Mouse (Mus musculus): Measurements from ENCODE around the gene Lbx1.

Lbx1 gene

DNA sequence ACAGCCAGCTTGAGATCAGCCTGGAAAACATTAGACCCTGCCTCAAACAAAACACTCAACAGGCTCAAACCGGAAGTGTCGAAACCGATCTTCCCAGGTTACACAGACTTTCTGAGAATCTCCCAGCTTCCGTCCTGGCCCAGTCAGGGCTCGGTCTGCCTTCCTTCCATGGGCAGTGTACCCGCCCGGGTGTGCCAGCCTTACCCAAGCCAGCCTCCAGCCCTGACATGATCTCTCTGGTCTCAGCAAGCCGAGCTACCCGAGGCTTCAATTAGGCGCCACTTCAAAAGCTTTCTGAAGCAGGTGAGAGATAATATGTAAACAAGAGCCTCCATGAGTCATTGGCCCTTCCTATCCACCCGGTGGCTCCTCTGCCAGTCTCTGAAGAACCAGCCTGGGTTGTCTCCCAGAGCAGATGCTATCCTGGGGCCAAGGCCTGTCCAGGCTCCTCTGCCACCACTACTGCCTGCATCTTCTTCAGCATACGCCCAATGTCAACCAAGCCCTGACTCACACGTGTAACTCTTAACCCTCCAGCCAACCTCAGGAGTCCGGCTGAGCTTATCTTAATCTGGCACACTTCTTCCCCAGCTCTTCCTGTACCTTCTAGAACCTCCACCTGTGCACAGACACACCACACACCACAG lies 25.7 kb downstream of the Lbx1 start:
- no peak for DNase-seq (ENCODE audit: low spot score)

DNA sequence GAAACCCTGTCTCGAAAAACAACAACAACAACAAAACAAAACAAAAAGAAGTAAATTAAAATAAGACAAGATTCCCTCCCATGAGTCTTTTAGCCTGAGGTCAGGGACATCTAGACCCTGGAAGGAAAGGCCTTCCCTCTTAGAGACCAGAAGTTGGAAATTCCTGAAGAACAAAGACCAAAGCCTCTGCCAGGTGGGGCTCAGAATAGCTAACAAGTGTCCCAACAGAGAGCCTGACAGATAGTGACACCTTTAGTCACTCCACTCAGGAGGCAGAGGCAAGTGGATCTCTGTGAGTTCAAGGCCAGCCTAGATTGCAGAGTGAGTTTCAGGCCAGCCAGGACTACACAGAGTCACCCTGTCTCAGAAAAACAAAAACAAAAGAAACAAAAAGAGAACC lies 26.4 kb downstream of the Lbx1 start:
- DNase-seq (ENCODE audit: low spot score) = no peak

DNA sequence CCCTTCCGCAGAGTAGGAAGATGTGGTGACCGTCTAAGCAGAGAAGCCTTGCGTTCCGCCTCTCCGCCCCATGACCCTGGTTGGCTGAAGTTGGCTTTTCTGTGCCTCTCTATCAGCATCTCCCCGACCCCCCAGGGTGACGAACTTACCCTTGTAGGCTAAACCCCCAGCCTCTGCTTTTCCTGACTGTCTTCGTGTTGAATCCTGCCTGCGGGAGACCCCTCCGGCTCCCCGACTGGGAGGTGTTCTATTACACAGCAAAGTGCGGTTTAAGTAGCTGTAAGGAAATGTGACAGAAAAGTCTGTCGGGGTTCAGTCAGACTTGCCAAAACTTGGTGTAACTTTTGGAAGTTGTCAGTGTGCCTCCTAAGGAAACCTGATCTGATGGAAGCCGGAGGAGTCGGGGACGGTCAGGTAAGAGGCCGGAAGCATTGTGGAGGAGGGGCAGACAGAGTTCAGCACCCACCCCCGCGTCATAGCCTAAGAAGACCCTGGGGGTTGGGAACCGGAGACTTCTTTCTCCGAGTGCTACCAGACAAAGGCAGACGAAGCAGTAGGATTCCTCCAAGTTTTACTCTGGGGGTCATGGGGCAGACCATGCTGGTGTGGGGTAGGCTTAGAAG lies 27.1 kb downstream of the Lbx1 start:
- no peak for DNase-seq (ENCODE audit: low spot score)

DNA sequence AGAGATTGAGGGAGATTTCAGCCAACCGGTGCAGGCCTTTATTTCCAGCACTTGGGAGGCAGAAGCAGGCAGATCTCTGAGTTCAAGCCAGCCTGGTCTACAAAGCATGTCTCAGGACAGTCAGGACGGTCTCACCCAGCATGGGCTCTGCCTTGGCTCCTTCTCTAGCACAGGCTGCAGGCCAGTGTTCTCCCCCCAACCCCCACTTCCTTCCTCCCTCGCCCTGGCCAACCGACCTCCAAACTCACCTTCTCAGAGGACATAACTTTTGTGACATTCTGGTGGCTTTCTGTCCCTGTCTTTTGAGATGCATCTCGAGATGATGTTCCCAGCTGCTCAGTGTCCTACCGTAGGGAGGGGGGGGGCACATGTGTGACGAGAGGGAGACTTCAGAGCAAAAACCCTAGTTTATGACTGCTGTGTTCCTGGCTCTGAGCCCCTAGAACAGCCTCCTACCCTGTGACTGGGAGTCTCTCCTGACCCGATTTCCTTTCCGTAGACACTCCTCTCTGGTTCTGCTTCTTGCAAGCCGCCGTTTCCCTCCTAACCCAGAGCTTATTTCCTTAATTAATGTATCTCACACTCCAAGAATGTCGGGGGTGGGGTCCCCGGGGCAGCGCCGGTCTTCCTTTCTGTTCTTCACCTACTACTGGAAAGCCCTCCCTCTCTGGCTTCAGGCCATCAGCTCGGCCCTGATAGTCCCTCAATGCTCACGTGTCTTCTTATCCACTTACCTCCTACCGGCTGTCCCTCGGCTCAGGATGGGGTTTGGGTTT lies 27.8 kb downstream of the Lbx1 start:
- no peak for DNase-seq (ENCODE audit: low spot score)

DNA sequence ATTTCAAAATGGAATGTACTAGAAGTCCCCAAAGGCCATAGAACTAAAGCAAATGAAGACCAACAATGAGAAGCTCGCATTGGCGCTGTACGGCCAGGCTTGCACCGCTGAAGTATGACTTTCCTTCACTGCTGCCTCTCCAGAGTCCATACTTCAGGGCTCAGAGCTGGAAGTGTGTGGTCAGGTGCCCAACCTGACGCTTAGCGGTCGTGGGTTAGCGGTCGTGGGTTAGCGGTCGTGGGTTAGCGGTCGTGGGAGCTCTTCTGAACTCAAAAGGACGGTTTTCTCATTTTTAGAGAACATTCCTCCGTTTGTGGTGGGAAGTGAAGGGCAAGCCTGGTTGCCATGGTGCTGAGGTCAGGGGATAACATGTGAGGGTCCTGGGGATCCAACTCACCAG lies 28.5 kb downstream of the Lbx1 start:
- DNase-seq (ENCODE audit: low spot score) = no peak

DNA sequence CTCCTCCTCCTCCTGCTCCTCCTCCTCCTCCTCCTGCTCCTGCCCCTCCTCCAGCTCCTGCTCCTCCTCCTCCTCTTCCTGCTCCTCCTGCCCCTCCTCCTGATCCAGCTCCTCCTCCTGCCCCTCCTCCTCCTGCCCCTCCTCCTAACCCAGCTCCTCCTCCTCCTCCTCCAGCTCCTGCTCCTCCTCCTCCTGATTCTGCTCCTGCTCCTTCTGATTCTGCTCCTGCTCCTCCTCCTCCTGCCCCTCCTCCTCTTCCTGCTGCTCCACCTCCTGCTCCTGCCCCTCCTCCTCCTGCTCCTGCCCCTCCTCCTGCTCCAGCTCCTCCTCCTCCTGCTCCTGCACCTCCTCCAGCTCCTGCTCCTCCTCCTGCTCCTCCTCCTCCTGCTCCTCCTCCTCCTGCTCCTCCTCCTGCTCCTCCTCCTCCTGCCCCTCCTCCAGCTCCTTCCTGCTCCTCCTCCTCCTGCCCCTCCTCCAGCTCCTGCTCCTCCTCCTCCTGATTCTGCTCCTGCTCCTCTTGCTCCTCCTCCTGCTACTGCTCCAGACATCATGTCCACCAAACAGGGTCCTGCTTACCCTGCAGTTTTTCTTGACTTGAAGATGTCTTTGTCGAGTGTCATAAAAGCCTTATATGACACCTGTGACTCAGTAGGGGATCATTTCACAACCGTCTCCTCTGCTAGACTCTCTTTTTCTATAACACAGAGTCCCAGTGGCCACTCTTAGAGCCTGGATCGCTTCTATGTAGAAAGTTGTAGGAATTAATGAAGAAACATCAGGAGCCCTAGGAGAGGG lies 30.1 kb downstream of the Lbx1 start:
- DNase-seq (ENCODE audit: low spot score) = no peak

DNA sequence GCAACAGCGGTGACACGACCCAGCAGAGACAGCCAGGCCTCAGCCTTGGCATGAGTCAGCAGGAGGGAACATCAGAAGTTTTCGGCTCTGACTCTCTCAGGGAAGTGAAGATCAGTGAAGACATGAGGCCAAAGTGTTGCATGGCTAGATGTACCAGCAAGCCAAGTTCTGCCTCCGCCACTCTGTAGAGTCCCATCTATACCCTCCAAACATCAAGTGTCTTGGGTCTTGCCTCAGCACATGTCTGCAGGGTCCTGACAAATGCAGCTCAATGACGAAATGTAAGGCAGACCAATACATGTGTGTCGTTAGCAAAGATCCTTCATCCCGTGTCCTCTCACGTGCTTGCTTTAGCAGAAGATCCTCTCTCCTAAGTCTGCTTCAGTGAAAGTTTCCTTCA lies 38.6 kb downstream of the Lbx1 start:
- no peak for DNase-seq (ENCODE audit: low spot score)

DNA sequence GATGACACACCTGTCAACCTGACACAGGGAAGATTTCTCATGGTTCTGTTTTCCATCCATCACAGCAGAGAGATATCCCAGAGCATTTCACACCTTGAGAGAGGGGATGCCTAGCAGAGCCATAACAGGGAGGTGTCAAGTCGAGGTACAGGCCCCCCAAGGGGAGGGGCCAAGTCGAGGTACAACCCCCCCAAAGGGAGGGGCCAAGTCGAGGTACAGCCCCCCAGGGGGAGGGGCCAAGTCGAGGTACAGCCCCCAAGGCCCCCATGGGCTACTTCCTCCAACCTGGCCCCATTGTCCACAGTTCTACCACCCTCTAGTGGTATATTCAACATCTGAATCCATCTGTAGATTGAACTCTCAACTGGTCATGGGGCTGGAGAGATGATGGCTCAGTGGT lies 41.0 kb downstream of the Lbx1 start:
- no peak for DNase-seq (ENCODE audit: low spot score)
